Mouse (Mus musculus): ENCODE data around the gene Olfr959.

Gene Olfr959

GRCm38 (mm10) chr9:39575469-39575868 lies at the start of gene Olfr959:
Olfr959 (minus strand) TSS chr9:39575569.
- no peak for DNase-seq

DNA sequence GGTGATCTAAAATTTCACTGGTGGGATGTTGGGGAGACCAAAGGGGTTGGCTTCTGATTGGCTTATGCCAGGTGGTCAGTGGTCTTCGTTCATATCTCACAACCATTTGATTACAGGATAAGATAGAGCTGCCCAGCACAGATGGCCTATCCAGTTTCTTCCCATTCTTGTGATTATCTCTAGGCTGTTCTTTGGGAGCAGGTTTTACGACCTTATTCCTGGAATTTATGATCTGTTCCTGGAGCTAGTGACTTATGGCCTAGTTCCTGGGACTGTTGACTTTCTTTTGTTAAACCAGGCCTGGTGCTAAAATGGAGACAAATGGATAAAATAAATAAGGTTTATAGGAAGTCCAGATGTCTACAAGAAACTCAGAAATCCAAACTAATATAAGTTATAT lies 49.3 kb upstream of the Olfr959 start:
- DNase-seq = no peak

DNA sequence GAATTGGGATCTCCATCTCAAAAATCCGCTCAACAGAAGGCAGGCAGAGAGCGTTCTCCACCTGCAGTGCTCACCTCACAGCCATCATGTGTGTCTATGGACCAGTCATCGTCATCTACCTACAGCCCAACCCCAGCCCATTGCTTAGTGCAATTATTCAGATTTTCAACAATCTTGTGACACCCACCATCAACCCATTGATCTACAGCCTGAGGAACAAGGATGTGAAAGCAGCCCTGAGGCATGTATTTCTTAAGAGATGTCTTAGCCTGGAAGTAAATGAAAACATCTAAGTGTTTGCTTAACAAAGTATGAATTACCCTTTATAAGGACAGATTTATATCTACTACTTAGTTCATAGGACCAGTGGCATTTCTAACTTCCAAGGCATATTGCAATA lies 48.4 kb upstream of the Olfr959 start:
- DNase-seq = no peak

DNA sequence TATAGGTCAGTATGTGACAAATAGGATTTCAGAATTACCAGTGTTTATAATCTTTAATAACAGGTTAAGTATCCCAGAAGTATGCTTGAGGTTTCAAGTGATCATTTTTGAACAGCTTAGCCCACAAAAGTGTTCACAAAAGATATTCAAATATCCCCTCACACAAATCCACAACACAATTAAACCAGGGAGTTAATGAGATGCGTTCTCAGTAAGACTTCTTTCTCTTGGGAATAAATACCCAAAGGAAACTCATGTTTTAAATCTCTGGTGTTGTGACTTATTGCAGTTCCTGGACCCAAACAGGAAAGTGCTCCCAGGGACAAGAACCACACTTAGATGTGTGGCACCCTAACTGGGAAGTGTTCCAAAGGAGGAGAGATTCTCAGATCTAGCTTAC lies 45.7 kb upstream of the Olfr959 start, which contains the start of gene Olfr960:
TSS of gene Olfr960 (plus strand) at position 301 of the 400 bp plus-strand sequence.
- no peak for DNase-seq

DNA sequence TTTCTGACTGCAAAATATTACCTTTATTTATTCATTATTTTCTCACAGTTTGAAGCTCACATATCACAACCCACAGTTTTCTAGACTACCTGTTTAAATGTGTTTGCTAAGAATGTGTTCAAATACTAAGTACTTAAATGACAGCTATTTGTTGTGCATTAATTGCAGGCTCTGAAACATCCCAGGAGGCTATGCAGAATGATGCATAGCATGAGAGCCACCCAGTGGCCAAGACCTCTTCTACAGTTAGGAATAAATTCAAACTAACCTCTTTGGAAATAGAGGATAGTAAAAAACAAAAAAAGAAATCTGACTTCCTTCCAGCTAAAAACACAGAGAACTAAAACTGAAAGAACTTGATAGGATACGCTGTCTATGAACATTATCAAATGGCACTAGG lies 36.6 kb upstream of the Olfr959 start:
- DNase-seq = no peak

- DNase-seq = no peak
Measured at GRCm38 (mm10) chr9:39610355-39610754, 35.0 kb upstream of the Olfr959 start, which contains the start of gene Olfr148. Olfr148 (plus strand) TSS chr9:39610655.

- DNase-seq = no peak
Measured at GRCm38 (mm10) chr9:39608497-39608896, 33.1 kb upstream of the Olfr959 start.

GRCm38 (mm10) chr9:39603999-39604453 lies 28.7 kb upstream of the Olfr959 start, which contains the start of gene AW551984:
AW551984 (minus strand) TSS chr9:39604403.
- DNase-seq = no peak

GRCm38 (mm10) chr9:39603333-39603845 lies 28.0 kb upstream of the Olfr959 start:
- no peak for DNase-seq

GRCm38 (mm10) chr9:39602536-39603332 lies 27.4 kb upstream of the Olfr959 start:
- DNase-seq = no peak

- DNase-seq = no peak
Measured at GRCm38 (mm10) chr9:39577050-39577449, 1.7 kb upstream of the Olfr959 start.

DNA sequence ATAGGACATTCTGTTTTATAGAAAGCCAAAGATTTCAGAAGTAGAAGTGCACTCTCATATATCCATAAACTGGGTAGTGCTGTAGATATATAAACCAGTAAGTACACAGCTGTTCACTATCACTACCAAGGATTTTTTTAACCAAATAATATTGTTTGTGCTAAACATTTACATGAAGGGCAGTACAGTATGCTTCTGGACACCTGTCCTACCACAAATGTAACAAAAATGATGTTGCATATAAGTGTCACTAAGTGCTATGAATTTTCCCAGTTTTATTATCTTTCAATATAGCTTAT lies 17.1 kb downstream of the Olfr959 start:
- no peak for DNase-seq

DNA sequence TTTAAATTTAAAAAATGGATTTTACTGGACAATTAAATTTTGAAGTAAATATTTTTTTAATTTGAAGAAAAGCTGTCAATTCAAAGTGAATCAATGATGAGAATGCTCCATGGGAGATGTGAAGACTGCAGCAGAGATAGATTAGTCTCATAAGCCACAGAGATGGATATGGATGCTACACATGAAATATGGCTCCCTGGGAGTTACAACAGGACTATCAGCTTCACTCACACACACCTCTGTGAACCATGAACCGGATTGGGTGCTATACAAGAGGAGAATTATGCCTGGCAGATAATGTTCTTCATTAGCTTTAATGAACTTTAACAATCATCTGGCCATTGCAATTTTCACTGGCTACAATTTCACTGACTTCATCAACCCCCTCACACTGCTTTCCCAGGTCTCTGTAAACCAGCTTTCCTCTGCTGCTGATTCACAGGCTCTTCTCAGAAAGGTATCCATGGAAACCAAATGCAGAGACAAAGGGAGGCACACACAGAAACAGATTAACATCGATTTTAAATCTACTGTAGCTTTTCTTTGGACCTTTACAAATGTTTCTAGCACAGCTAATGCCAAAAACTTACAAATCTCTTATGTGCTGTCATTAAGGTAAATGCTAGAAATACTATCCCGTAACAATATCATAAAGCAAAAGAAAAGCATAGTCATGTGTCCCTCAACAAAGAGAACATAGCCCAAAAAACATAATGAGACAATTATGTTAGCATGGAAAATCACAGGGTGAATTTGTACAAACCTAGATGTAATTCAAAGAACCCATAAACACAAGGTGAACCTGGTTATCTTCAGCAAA lies 17.6 kb downstream of the Olfr959 start:
- DNase-seq = no peak

- no peak for DNase-seq
Measured at GRCm38 (mm10) chr9:39553946-39554345, 21.4 kb downstream of the Olfr959 start, which contains the start of gene Olfr958. Olfr958 (minus strand) TSS chr9:39554054.

DNA sequence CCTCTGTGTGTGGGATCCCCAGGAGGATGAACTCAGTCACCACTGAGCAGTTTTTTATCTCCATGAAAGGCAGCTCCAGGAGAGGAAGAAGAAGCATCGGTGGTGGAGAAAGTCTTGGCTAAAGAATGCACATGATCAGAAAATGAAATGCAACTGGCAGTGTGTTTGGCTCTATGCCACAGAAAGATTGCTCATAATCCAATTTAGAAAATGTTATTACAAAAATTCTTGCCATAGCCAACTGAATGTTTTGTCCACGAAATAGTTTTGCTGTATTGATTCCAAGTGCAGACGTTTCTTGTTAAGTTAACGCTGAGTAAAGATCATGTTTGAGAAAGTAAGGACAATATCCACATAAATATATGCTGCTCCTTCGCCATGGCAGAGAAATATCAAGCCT lies 24.6 kb downstream of the Olfr959 start:
- no peak for DNase-seq

GRCm38 (mm10) chr9:39523616-39524285 lies 51.6 kb downstream of the Olfr959 start:
- DNase-seq = no peak

All from kidney, postnatal 14 days (tissue).